Mouse (Mus musculus) lung, embryonic 14.5 days (tissue): ENCODE results near the gene Cfb. TPM values are rescaled to one million over a fixed set of nuclear protein-coding genes. Genes with fewer than 3 reads are reported as not detected.

Experiments used
- ATAC-seq: fragments of 200-750 bp; cut with Nextera tagmentation; 2 replicates; pipeline ENCODE4 v1.8.0; 2017; ENCODE audit warnings: mild to moderate bottlenecking, moderate TSS enrichment, moderate library complexity; ENCODE audit not compliant: insufficient read depth
- DNase-seq: peaks from one replicate; pipeline ENCODE4 v3.0.0-alpha.2; 2015
- H3K27ac ChIP-seq: fragments of 300-500 bp; sonication (generic); 2 replicates; pipeline ENCODE4 v1.5.1; 2014; ENCODE audit warnings: low read depth, mild to moderate bottlenecking, moderate library complexity
- H3K27me3 ChIP-seq: fragments of 300-500 bp; sonication (generic); 2 replicates; pipeline ENCODE4 v1.6.1; 2014; ENCODE audit warnings: low read length, control low read depth; ENCODE audit not compliant: insufficient read depth
- H3K36me3 ChIP-seq: fragments of 300-500 bp; sonication (generic); 2 replicates; pipeline ENCODE4 v1.6.1; 2014; ENCODE audit warnings: control low read depth; ENCODE audit not compliant: insufficient read depth
- H3K4me1 ChIP-seq: fragments of 300-500 bp; sonication (generic); 2 replicates; pipeline ENCODE4 v1.6.1; 2014; ENCODE audit warnings: antibody characterized with exemption, control low read depth; ENCODE audit not compliant: insufficient read depth
- H3K4me2 ChIP-seq: fragments of 300-500 bp; sonication (generic); 2 replicates; pipeline ENCODE4 v1.6.1; 2014; ENCODE audit warnings: mild to moderate bottlenecking
- H3K4me3 ChIP-seq: fragments of 300-500 bp; sonication (generic); 2 replicates; pipeline ENCODE4 v1.5.1; 2014; ENCODE audit warnings: low read depth, low read length
- H3K9ac ChIP-seq: fragments of 300-500 bp; sonication (generic); 2 replicates; pipeline ENCODE4 v1.6.1; 2014
- H3K9me3 ChIP-seq: fragments of 300-500 bp; sonication (generic); 2 replicates; pipeline ENCODE4 v1.6.1; 2016; ENCODE audit warnings: low read depth, low read length, control low read depth
- CTCF ChIP-seq: IDR thresholded peaks from 2 replicates; pipeline ENCODE4 v1.5.1; 2016; ENCODE audit warnings: antibody characterized with exemption, low read depth
- WGBS: fragments of 180-500 bp; shearing (Covaris S2); extraction: QIAGEN DNeasy Blood & Tissue Kit; methylation state at CpG from one replicate; pipeline ENCODE4 v1.1.7; 2014; 5-methylcytosine and 5-hydroxymethylcytosine counted together
- microRNA-seq: library from miRNA; unstranded; fragments of <30 nt; microRNA quantifications from one replicate; pipeline ENCODE4, GENCODE M21; 2016; ENCODE audit warnings: borderline number of aligned reads
- polyA plus RNA-seq: library from polyadenylated mRNA; unstranded; fragments of >200 nt; fragmentation: Nextera tagmentation; extraction: Ambion mirVana; gene quantifications from 2 replicates; pipeline ENCODE4 v1.2.1, GENCODE M21; 2014

Gene Cfb
- polyA plus RNA-seq, 1 experiment from 2014 or later: 1.8 TPM

DNA sequence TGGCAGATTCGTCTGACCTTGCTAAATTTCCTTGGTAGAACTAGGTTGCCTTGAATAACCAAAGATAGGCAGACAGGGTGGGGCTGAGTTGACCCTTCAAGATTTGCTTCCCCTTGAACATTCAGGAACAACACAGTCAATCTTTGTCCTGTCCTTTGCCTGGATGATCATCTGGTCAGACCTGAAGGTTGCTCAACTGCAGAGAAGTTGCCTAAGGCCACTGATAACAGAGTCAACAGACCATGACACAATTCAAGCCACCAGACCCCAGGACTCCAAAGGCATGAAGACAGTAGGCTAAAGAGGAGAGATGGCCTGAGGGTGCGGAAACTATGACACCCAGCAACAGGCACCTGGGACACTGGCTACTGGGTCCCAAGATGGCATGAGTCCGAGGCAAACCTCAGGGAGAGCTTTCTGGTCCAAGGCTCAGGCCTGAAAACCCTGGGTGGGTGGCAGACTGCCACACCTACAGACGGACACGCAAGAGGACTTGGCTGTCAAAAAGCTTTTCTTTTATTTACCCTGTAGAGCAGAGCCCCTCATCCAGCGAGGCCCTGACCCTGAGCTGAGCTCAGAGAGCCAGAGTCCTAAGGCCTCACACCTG is 53.6 kb downstream of the Cfb start:
- no peak for TF ChIP-seq CTCF
- Histone ChIP-seq H3K27me3 (no peaks in the 10 kb centered on the region), H3K4me1 (no peaks in the 10 kb centered on the region), H3K4me3 (no peak overlapping the region), H3K9me3 (0 out of 2 replicates have a peak, but pooled peaks cover 7% of the 10 kb centered on the region), H3K27ac (no peak overlapping the region), H3K36me3 (no peaks in the 10 kb centered on the region), H3K9ac (no peak overlapping the region), H3K4me2 (no peak overlapping the region)
- DNase-seq (no peak), ATAC-seq (no peak)
- 77% methylated on average over 6 of the region's 6 CpGs for WGBS

DNA sequence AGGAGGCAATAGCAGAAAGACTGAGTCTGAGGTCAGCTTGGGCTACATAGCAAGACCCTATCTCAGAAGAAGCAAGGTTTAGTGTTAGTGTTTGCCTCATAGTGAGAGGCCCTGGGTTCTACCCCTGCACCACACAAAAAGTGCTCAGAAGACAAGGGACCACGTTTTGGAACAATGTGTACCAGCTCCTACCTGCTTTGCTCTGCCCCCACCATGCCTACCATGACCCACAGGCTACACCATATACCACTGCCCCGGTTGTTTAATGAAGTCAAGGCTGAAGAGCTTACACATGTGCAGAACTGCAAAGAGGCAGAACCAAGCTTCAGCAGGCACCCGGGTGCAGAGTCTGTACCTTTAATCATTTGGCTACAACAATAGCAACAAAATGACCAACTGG is 55.1 kb downstream of the Cfb start:
- H3K4me1 ChIP-seq: no peaks in the 10 kb centered on the region
- H3K27me3 ChIP-seq: no peaks in the 10 kb centered on the region
- H3K36me3 ChIP-seq: no peaks in the 10 kb centered on the region
- no peak overlapping the region for H3K4me2 ChIP-seq
- ATAC-seq (no peak), DNase-seq (no peak)
- TF ChIP-seq CTCF: no peak
- no peak overlapping the region for H3K4me3 ChIP-seq
- WGBS: 62% methylated on average over 3 of the region's 3 CpGs
- H3K9ac ChIP-seq: no peak overlapping the region
- H3K27ac ChIP-seq: no peak overlapping the region
- H3K9me3 ChIP-seq: 0 out of 2 replicates have a peak, but pooled peaks cover 7% of the 10 kb centered on the region

Small RNAs within 50 kb of the gene (microRNA-seq; reads per million reads assigned to microRNA genes)
- gene Mir6970: not detected
- 2.1 reads per million for gene Mir6971
- not detected for gene Mir6972

Other genes with a start within 250 kb of the Cfb start
- gene Egfl8, start 246.5 kb downstream of the Cfb start, polyA plus RNA-seq: 1.5 and 2.1 TPM in 2 replicates
- gene Ppt2, start 234.0 kb downstream of the Cfb start, polyA plus RNA-seq: 24.5 and 25.6 TPM in 2 replicates
- 0.14 TPM in 1 of 2 replicates, not detected in the other for gene Prrt1, start 233.0 kb downstream of the Cfb start, polyA plus RNA-seq
- gene Fkbpl, start 217.8 kb downstream of the Cfb start, polyA plus RNA-seq: 9.7 and 11.1 TPM in 2 replicates
- gene Atf6b, start 215.4 kb downstream of the Cfb start, polyA plus RNA-seq: 66.5 and 74.8 TPM in 2 replicates
- gene Tnxb, start 192.0 kb downstream of the Cfb start, polyA plus RNA-seq: 0.38 and 0.45 TPM in 2 replicates
- gene C4b, start 118.6 kb downstream of the Cfb start, polyA plus RNA-seq: not detected in 2 replicates
- not detected in 2 replicates for gene Cyp21a1, start 58.0 kb downstream of the Cfb start, polyA plus RNA-seq
- 22.2 and 25.0 TPM in 2 replicates for gene Stk19, start 25.6 kb downstream of the Cfb start, polyA plus RNA-seq
- gene Dxo, start 25.5 kb downstream of the Cfb start, polyA plus RNA-seq: 56.0 and 71.5 TPM in 2 replicates
- 44.6 and 50.3 TPM in 2 replicates for gene Skiv2l, start 12.3 kb downstream of the Cfb start, polyA plus RNA-seq
- gene Nelfe, start 12.1 kb downstream of the Cfb start, polyA plus RNA-seq: 110 and 115 TPM in 2 replicates
- 0.81 and 1.2 TPM in 2 replicates for gene Zbtb12, start 17.0 kb upstream of the Cfb start, polyA plus RNA-seq
- not detected in 2 replicates for gene Gm20547, start 19.5 kb upstream of the Cfb start, polyA plus RNA-seq
- 1.3 and 1.4 TPM in 2 replicates for gene C2, start 35.7 kb upstream of the Cfb start, polyA plus RNA-seq
- gene Ehmt2, start 36.0 kb upstream of the Cfb start, polyA plus RNA-seq: 64.1 and 71.0 TPM in 2 replicates
- 0.42 and 0.55 TPM in 2 replicates for gene Slc44a4, start 51.9 kb upstream of the Cfb start, polyA plus RNA-seq
- 10.6 and 11.6 TPM in 2 replicates for gene Neu1, start 68.7 kb upstream of the Cfb start, polyA plus RNA-seq
- gene Hspa1b, start 96.7 kb upstream of the Cfb start, polyA plus RNA-seq: 0.16 and 0.35 TPM in 2 replicates
- gene Gm20481, start 107.4 kb upstream of the Cfb start, polyA plus RNA-seq: 1.3 TPM in 1 of 2 replicates, not detected in the other
- 2.0 and 2.1 TPM in 2 replicates for gene Hspa1a, start 109.6 kb upstream of the Cfb start, polyA plus RNA-seq
- 0.83 and 1.1 TPM in 2 replicates for gene Hspa1l, start 110.2 kb upstream of the Cfb start, polyA plus RNA-seq
- 241 and 265 TPM in 2 replicates for gene Lsm2, start 119.3 kb upstream of the Cfb start, polyA plus RNA-seq
- gene Vars, start 138.5 kb upstream of the Cfb start, polyA plus RNA-seq: 135 and 161 TPM in 2 replicates
- 0.11 and 0.47 TPM in 2 replicates for gene Vwa7, start 154.1 kb upstream of the Cfb start, polyA plus RNA-seq
- 16.1 and 17.2 TPM in 2 replicates for gene Sapcd1, start 165.5 kb upstream of the Cfb start, polyA plus RNA-seq
- gene Msh5, start 184.2 kb upstream of the Cfb start, polyA plus RNA-seq: 4.2 and 4.6 TPM in 2 replicates
- gene Clic1, start 187.4 kb upstream of the Cfb start, polyA plus RNA-seq: 67.1 and 73.6 TPM in 2 replicates
- gene Ddah2, start 196.5 kb upstream of the Cfb start, polyA plus RNA-seq: 319 and 338 TPM in 2 replicates
- 0.38 TPM in 1 of 2 replicates, not detected in the other for gene Ly6g6c, start 202.9 kb upstream of the Cfb start, polyA plus RNA-seq
- 0.95 and 1.4 TPM in 2 replicates for gene Mpig6b, start 203.7 kb upstream of the Cfb start, polyA plus RNA-seq
- 0.39 and 0.43 TPM in 2 replicates for gene Ly6g6e, start 214.4 kb upstream of the Cfb start, polyA plus RNA-seq
- gene Ly6g6d, start 215.5 kb upstream of the Cfb start, polyA plus RNA-seq: 2.7 and 4.0 TPM in 2 replicates
- 0.49 and 0.96 TPM in 2 replicates for gene Ly6g6f, start 223.1 kb upstream of the Cfb start, polyA plus RNA-seq
- 79.7 and 80.9 TPM in 2 replicates for gene Abhd16a, start 226.7 kb upstream of the Cfb start, polyA plus RNA-seq
- not detected in 2 replicates for gene Ly6g5c, start 245.8 kb upstream of the Cfb start, polyA plus RNA-seq